Mouse (Mus musculus) kidney, postnatal 4 days (tissue): ENCODE data around the gene Ppp1r12b.
"Not testable (repeated sequence)": the region's sequence is repeated elsewhere in the genome, so short reads cannot be mapped to it uniquely, and the experiment has no call there.

Experiments
- DNase-seq, 2 experiments: peaks; one replicate each; pipeline ENCODE4 v3.0.0; 2021; ENCODE audit warnings: mixed read lengths in 2 of 2

Gene Ppp1r12b

GRCm38 (mm10) chr1:134847851-134848250 is 107.9 kb downstream of the Ppp1r12b start:
- DNase-seq: no peak

- no peak for DNase-seq
Observed at GRCm38 (mm10) chr1:134846295-134846988, 109.3 kb downstream of the Ppp1r12b start.

- DNase-seq: no peak
Observed at GRCm38 (mm10) chr1:134843369-134843768, 112.4 kb downstream of the Ppp1r12b start.

- DNase-seq: no peak
Observed at GRCm38 (mm10) chr1:134836909-134837480, 118.7 kb downstream of the Ppp1r12b start.

- DNase-seq: not testable (repeated sequence)
Observed at GRCm38 (mm10) chr1:134830881-134831280, 124.9 kb downstream of the Ppp1r12b start.

GRCm38 (mm10) chr1:134829635-134830034 is 126.1 kb downstream of the Ppp1r12b start:
- peak; percentile 33 to 57 for DNase-seq

- DNase-seq: no peak
Observed at GRCm38 (mm10) chr1:134824896-134825295, 130.8 kb downstream of the Ppp1r12b start.

GRCm38 (mm10) chr1:134823842-134824241 is 131.9 kb downstream of the Ppp1r12b start:
- no peak for DNase-seq

- DNase-seq: peak in 1 of 2 experiments; percentile 12
Observed at GRCm38 (mm10) chr1:134823323-134823722, 132.4 kb downstream of the Ppp1r12b start.

GRCm38 (mm10) chr1:134820882-134821281 is 134.9 kb downstream of the Ppp1r12b start:
- no peak for DNase-seq

- no peak for DNase-seq
Observed at GRCm38 (mm10) chr1:134819196-134819595, 136.5 kb downstream of the Ppp1r12b start.

- no peak for DNase-seq
Observed at GRCm38 (mm10) chr1:134818716-134819115, 137.0 kb downstream of the Ppp1r12b start.

- no peak for DNase-seq
Observed at GRCm38 (mm10) chr1:134817916-134818595, 137.7 kb downstream of the Ppp1r12b start.

- DNase-seq: no peak
Observed at GRCm38 (mm10) chr1:134817120-134817519, 138.6 kb downstream of the Ppp1r12b start.

- peak; percentile 51 to 63 for DNase-seq
Observed at GRCm38 (mm10) chr1:134816617-134817016, 139.1 kb downstream of the Ppp1r12b start.

GRCm38 (mm10) chr1:134815748-134816147 is 140.0 kb downstream of the Ppp1r12b start:
- DNase-seq: no peak

- DNase-seq: no peak
Observed at GRCm38 (mm10) chr1:134805471-134805870, 150.3 kb downstream of the Ppp1r12b start.

GRCm38 (mm10) chr1:134804373-134804772 is 151.4 kb downstream of the Ppp1r12b start:
- peak in 1 of 2 experiments; percentile 14 for DNase-seq

GRCm38 (mm10) chr1:134803286-134804117 is 152.2 kb downstream of the Ppp1r12b start:
- peak; percentile 64 to 74 for DNase-seq

GRCm38 (mm10) chr1:134801758-134802157 is 154.0 kb downstream of the Ppp1r12b start:
- peak in 1 of 2 experiments; percentile 13 for DNase-seq

- DNase-seq: no peak
Observed at GRCm38 (mm10) chr1:134796536-134796935, 159.2 kb downstream of the Ppp1r12b start.

GRCm38 (mm10) chr1:134796076-134796475 is 159.7 kb downstream of the Ppp1r12b start:
- no peak for DNase-seq

- no peak for DNase-seq
Observed at GRCm38 (mm10) chr1:134791456-134791855, 164.3 kb downstream of the Ppp1r12b start.
